Mouse (Mus musculus): ENCODE measurements around the gene Faf1.

- no peak for TF ChIP-seq CTCF (IDR thresholded peaks at IDR 0.05; ENCODE audit: borderline replicate concordance, insufficient read depth, low read length)
- no peak for TF ChIP-seq POLR2A (IDR thresholded peaks at IDR 0.05; ENCODE audit: low read depth, low read length)
These were observed 82.6 kb downstream of the Faf1 start for GRCm38 (mm10) chr4:109759031-109759430.

Measured in embryonic fibroblast, embryonic 13.5 days (primary cell).